Mouse (Mus musculus) heart, postnatal 0 days (tissue): ENCODE measurements at regions not wholly inside any gene's neighbourhood (a gene's known extent, or its start where the extent isn't known, plus 50 kb on each side); places are given as distances from the start of the nearest gene placed in this dataset.
"Not testable (repeated sequence)": the region's sequence is repeated elsewhere in the genome, so short reads cannot be mapped to it uniquely, and the experiment has no call there.

Source experiments
- ATAC-seq: fragments of 200-750 bp; cut with Nextera tagmentation; 2 replicates; pipeline ENCODE4 v1.8.0; 2017; ENCODE audit warnings: low read depth, moderate number of reproducible peaks, moderate library complexity; ENCODE audit not compliant: insufficient read depth
- DNase-seq: peaks from one replicate; pipeline ENCODE4 v3.0.0-alpha.2; 2016; ENCODE audit warnings: low spot score
- H3K27ac ChIP-seq: fragments of 300-500 bp; sonication (generic); 2 replicates; pipeline ENCODE4 v1.5.1; 2014; ENCODE audit warnings: low read depth, mild to moderate bottlenecking
- H3K27me3 ChIP-seq: fragments of 300-500 bp; sonication (generic); 2 replicates; pipeline ENCODE4 v1.6.1; 2014; ENCODE audit warnings: low read length, mixed read lengths; ENCODE audit not compliant: control insufficient read depth, insufficient read depth
- H3K36me3 ChIP-seq: fragments of 300-500 bp; sonication (generic); replicated peaks from 2 replicates; pipeline ENCODE4 v1.6.1; 2014; ENCODE audit warnings: low read length, mixed read lengths; ENCODE audit not compliant: control insufficient read depth, insufficient read depth
- H3K4me1 ChIP-seq: fragments of 300-500 bp; sonication (generic); 2 replicates; pipeline ENCODE4 v1.6.1; 2014; ENCODE audit warnings: antibody characterized with exemption; ENCODE audit not compliant: control insufficient read depth, insufficient read depth
- H3K4me2 ChIP-seq: fragments of 300-500 bp; sonication (generic); 2 replicates; pipeline ENCODE4 v1.6.1; 2014; ENCODE audit warnings: low read depth, mild to moderate bottlenecking, low read length, moderate library complexity
- H3K4me3 ChIP-seq: fragments of 300-500 bp; sonication (generic); 2 replicates; pipeline ENCODE4 v1.5.1; 2014; ENCODE audit warnings: low read depth, low read length
- H3K9ac ChIP-seq: fragments of 300-500 bp; sonication (generic); replicated peaks from 2 replicates; pipeline ENCODE4 v1.6.1; 2014; ENCODE audit warnings: low read depth, low read length, mixed read lengths
- H3K9me3 ChIP-seq: fragments of 300-500 bp; sonication (generic); replicated peaks from 2 replicates; pipeline ENCODE4 v1.6.1; 2016; ENCODE audit warnings: low read length; ENCODE audit not compliant: control insufficient read depth
- CTCF ChIP-seq: IDR thresholded peaks from 2 replicates; pipeline ENCODE4 v1.5.1; 2016; ENCODE audit warnings: antibody characterized with exemption, control low read depth, low read depth
- EP300 ChIP-seq: IDR thresholded peaks from 2 replicates; pipeline ENCODE4 v1.6.1; 2016; ENCODE audit warnings: antibody characterized with exemption, low read depth
- WGBS: fragments of 180-500 bp; shearing (Covaris S2); extraction: QIAGEN DNeasy Blood & Tissue Kit; methylation state at CpG from one replicate; pipeline ENCODE4 v1.1.7; 2014; 5-methylcytosine and 5-hydroxymethylcytosine counted together

DNA sequence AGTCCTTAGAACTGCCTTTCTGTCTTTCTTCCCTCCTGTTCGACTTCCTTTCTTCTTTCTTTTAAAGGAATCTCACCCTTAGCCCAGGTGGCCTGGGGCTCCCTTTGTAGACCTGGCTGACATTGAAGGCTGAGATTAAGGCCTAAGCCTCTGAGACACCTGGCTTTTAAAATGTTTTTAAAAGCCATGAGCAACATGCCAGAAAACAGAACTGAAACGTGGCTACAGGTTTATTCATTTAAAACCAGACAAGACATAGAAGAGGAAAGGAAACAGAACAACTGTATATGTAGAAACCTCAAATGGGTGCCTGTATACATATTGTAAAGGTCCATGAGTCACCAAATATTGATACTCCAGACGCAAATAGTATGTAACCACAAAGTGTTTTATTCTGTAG, 242.8 kb upstream of the Vmn1r3 start:
- no peak overlapping the region for H3K9ac ChIP-seq

DNA sequence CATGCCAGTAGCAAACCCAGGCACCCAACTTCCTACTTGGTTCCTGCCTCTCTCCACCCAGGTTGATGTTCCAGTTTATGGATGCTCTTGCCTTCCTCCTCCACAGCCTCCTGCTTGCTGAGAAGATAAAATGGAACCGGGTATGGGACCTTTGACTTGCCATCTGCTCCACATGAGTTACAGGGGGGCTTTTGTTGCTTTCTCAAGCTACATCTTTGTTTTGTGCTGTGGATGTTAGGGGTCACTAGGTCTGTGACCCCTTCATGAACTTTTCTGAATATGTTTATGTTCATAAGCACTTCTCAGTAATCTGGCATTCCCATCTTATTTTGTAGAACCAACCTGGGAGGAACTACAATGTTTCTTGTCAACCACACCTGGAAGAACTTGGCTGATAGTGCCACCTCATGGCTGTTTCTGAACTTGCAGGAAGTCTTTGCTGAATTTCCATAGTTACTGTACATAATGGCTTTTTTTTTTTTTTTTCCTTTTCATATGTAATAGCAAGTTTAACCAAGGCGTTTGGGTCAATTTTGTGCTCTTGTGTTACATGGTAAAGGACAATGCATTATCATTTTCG, 234.9 kb upstream of the Vmn1r3 start:
- Histone ChIP-seq H3K36me3 (no peaks in the 10 kb centered on the region), H3K9me3 (no peaks in the 10 kb centered on the region), H3K4me2 (no peak overlapping the region), H3K27me3 (no peaks in the 10 kb centered on the region), H3K4me1 (no peaks in the 10 kb centered on the region), H3K9ac (no peak overlapping the region), H3K4me3 (no peak overlapping the region), H3K27ac (no peak overlapping the region)
- ATAC-seq (no peak), DNase-seq (peak; percentile 8)
- TF ChIP-seq EP300 = no peak
- peak; percentile 49 for TF ChIP-seq CTCF
- WGBS = 20% methylated on average over 3 of the region's 3 CpGs

More for the DNA sequence above, 242.8 kb upstream of the Vmn1r3 start:
- H3K9me3 ChIP-seq = no peaks in the 10 kb centered on the region
- no peak overlapping the region for H3K4me3 ChIP-seq
- ATAC-seq (no peak), DNase-seq (no peak)
- H3K27me3 ChIP-seq = no peaks in the 10 kb centered on the region
- 46% methylated on average over 3 of the region's 3 CpGs for WGBS
- no peaks in the 10 kb centered on the region for H3K4me1 ChIP-seq
- TF ChIP-seq CTCF = no peak
- no peak for TF ChIP-seq EP300
- no peak overlapping the region for H3K27ac ChIP-seq
- H3K4me2 ChIP-seq = no peak overlapping the region
- H3K36me3 ChIP-seq = no peaks in the 10 kb centered on the region

DNA sequence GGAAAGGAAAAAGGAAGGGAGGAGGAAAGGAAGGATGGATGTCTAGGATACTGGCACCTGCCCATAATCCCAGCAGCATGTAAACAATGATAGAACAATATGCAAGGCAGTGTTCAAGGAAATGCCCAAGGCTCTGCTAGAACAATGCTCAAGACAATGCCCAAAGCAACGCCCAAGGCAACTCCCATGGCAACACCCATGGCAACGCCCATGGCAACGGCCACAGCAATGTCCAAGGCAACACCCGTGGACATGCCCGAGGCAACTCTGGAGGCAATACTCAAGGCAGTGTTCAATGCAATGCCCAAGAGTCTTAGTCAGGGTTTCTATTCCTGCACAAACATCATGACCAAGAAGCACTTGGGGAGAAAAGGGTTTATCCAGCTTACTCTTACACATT, 231.5 kb upstream of the Vmn1r3 start:
- no peaks in the 10 kb centered on the region for H3K27me3 ChIP-seq
- H3K9ac ChIP-seq = no peak overlapping the region
- no peak for DNase-seq
- no peaks in the 10 kb centered on the region for H3K4me1 ChIP-seq
- TF ChIP-seq EP300 (no peak), CTCF (no peak)
- 82% methylated on average over 5 of the region's 5 CpGs for WGBS
- no peaks in the 10 kb centered on the region for H3K36me3 ChIP-seq
- no peak overlapping the region for H3K4me3 ChIP-seq
- no peaks in the 10 kb centered on the region for H3K9me3 ChIP-seq
- H3K4me2 ChIP-seq = no peak overlapping the region
- no peak overlapping the region for H3K27ac ChIP-seq
- no peak for ATAC-seq

GRCm38 (mm10) chr4:3414442-3415022, 229.4 kb upstream of the Vmn1r3 start:
- H3K9ac ChIP-seq, ATAC-seq, H3K9me3 ChIP-seq, H3K4me2 ChIP-seq, H3K4me3 ChIP-seq, H3K4me1 ChIP-seq, H3K36me3 ChIP-seq, H3K27me3 ChIP-seq, H3K27ac ChIP-seq, DNase-seq: not testable (repeated sequence)
- 27% methylated on average over 1 of the region's 1 CpGs for WGBS

DNA sequence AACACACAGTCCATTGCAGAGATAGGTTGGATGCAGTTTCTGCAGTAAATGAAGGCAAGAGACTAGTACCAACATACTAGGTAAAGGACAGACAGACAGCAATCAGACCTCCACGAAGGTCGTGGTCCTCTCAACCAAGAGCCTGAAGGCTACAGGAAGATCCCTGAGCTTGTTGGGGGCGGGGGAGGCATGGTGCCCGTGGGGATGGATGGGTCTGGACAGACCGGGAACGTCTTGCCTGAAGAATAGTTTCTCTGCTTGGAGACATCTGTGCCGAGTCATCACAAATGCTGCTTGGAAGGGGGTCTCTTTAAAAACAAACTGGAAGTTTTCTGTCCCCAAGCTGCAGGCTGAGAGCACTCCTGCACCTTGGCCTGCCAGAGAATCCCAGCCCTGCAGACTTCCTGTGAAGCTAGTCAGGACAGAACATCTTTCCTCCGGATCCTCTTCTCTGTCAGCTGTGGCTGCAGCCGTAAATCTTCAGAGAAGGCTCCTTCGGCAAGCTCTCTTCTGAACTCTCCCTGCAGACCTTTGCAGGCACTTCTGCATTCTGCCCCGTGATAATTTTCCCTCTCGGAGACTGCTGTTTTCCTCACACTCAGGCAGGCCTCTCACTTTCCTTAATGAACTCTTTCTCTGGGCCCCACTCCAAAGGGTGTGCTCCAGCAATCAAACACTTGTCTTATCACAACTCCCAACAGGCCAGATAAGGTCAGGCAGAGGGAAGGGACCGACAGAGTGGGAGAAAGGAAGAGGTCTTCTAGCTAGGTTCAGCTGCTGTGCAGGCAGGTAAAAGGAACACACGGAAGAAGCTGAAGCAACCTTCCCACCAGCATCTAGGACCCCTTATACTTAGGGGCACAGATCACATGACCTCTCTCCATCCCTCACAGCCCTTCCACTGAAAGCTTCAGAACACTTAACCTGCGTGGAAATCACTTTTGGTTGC, 228.6 kb upstream of the Vmn1r3 start:
- no peak for ATAC-seq
- TF ChIP-seq EP300 (no peak), CTCF (no peak)

GRCm38 (mm10) chr4:3412323-3412722, 227.2 kb upstream of the Vmn1r3 start:
- 36% methylated on average over 4 of the region's 4 CpGs for WGBS
- H3K36me3 ChIP-seq, H3K4me2 ChIP-seq, DNase-seq, H3K4me3 ChIP-seq, H3K9ac ChIP-seq, ATAC-seq, H3K27ac ChIP-seq, H3K27me3 ChIP-seq, H3K9me3 ChIP-seq, H3K4me1 ChIP-seq: not testable (repeated sequence)

More for the DNA sequence above, 228.6 kb upstream of the Vmn1r3 start:
- H3K27ac ChIP-seq = no peak overlapping the region
- H3K4me3 ChIP-seq = no peak overlapping the region
- no peaks in the 10 kb centered on the region for H3K27me3 ChIP-seq
- no peaks in the 10 kb centered on the region for H3K4me1 ChIP-seq
- H3K9me3 ChIP-seq = no peaks in the 10 kb centered on the region
- DNase-seq = no peak
- no peak overlapping the region for H3K4me2 ChIP-seq
- H3K36me3 ChIP-seq = no peaks in the 10 kb centered on the region
- no peak overlapping the region for H3K9ac ChIP-seq
- WGBS = 24% methylated on average over 15 of the region's 15 CpGs

DNA sequence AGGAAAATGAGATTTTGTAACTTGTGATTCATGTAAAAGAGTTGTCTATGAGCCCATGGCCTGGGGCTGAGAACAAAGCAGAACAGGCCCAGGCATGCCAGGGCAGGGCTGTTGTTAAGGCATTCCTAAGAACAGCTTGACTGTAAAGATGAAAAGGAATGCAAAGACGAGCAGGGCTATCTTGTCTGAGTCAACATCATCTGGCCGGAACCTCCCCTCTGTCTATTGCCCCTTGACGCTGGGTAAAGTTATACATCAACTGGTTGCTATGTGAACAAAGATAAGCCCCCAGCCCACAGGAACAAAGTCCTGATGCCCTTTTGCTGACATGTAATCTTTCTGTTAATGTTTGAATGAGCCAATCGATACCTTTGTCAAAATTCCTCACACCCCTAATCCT, 217.7 kb upstream of the Vmn1r3 start:
- H3K9me3 ChIP-seq, DNase-seq, ATAC-seq, H3K4me3 ChIP-seq, H3K4me1 ChIP-seq, H3K27me3 ChIP-seq, H3K9ac ChIP-seq, H3K27ac ChIP-seq, H3K36me3 ChIP-seq, H3K4me2 ChIP-seq: not testable (repeated sequence)
- WGBS = 43% methylated on average over 4 of the region's 4 CpGs

GRCm38 (mm10) chr4:3401766-3402165, 216.6 kb upstream of the Vmn1r3 start:
- 72% methylated on average over 2 of the region's 2 CpGs for WGBS
- ATAC-seq, DNase-seq, H3K4me1 ChIP-seq, H3K9ac ChIP-seq, H3K4me2 ChIP-seq, H3K27ac ChIP-seq, H3K9me3 ChIP-seq, H3K4me3 ChIP-seq, H3K27me3 ChIP-seq, H3K36me3 ChIP-seq: not testable (repeated sequence)
